Mouse (Mus musculus) liver, adult 2 months (tissue): ENCODE results near the gene Iqsec2.

ENCODE experiments used
- CTCF ChIP-seq: fragments of 200-500 bp; IDR thresholded peaks from 2 replicates; pipeline ENCODE4 v1.5.1; 2011; ENCODE audit warnings: low read depth, low read length, control low read depth
- POLR2A ChIP-seq: fragments of 200-500 bp; IDR thresholded peaks from 2 replicates; pipeline ENCODE4 v1.6.1; 2011; ENCODE audit warnings: low read length, control low read depth; ENCODE audit not compliant: insufficient read depth; ENCODE audit errors: extremely low read depth

GRCm38 (mm10) chrX:152197814-152198648 lies 54.0 kb downstream of the Iqsec2 start:
- TF ChIP-seq POLR2A: no peak
- no peak for TF ChIP-seq CTCF
